Mouse (Mus musculus): ENCODE measurements around the gene Zfp518b. TPM values are rescaled to one million over a fixed set of nuclear protein-coding genes. Genes with fewer than 3 reads are reported as not detected.
A peak's percentile ranks its signal among the peaks of the same experiment; 100 is the strongest.

The Zfp518b gene
- polyA plus RNA-seq, 1 experiment from 2014 or later, result 18.8 TPM

- ATAC-seq (replicated peaks; ENCODE audit: low FRiP score), result no peak
- H3K27me3 ChIP-seq, result no peaks in the 10 kb centered on the region
Measured at GRCm38 (mm10) chr5:38656204-38656603, 28.4 kb downstream of the Zfp518b start.

GRCm38 (mm10) chr5:38655421-38655928 is 29.2 kb downstream of the Zfp518b start:
- WGBS, result 71% methylated on average over 12 of the region's 12 CpGs
- H3K27me3 ChIP-seq, result no peaks in the 10 kb centered on the region

More at GRCm38 (mm10) chr5:38656204-38656603, 28.4 kb downstream of the Zfp518b start:
- no peaks in the 10 kb centered on the region for H3K9me3 ChIP-seq (replicated peaks)
- no peaks in the 10 kb centered on the region for H3K36me3 ChIP-seq
- H3K4me1 ChIP-seq, result no peaks in the 10 kb centered on the region
- H3K4me2 ChIP-seq, result no peak overlapping the region
- WGBS, result 65% methylated on average over 6 of the region's 6 CpGs
- H3K9ac ChIP-seq, result no peak overlapping the region
- no peak overlapping the region for H3K4me3 ChIP-seq (replicated peaks)
- H3K27ac ChIP-seq, result no peak overlapping the region

GRCm38 (mm10) chr5:38654571-38654970 is 30.1 kb downstream of the Zfp518b start:
- Histone ChIP-seq H3K27ac (no peak overlapping the region), H3K9ac (no peak overlapping the region), H3K9me3 (replicated peaks) (no peaks in the 10 kb centered on the region), H3K36me3 (no peaks in the 10 kb centered on the region), H3K27me3 (no peaks in the 10 kb centered on the region), H3K4me3 (replicated peaks) (no peak overlapping the region), H3K4me2 (no peak overlapping the region), H3K4me1 (no peaks in the 10 kb centered on the region)
- WGBS, result 38% methylated on average over 1 of the region's 1 CpGs
- ATAC-seq (replicated peaks; ENCODE audit: low FRiP score), result no peak

More at GRCm38 (mm10) chr5:38655421-38655928, 29.2 kb downstream of the Zfp518b start:
- Histone ChIP-seq H3K9me3 (replicated peaks) (no peaks in the 10 kb centered on the region), H3K27ac (no peak overlapping the region), H3K4me2 (no peak overlapping the region), H3K4me3 (replicated peaks) (no peak overlapping the region), H3K36me3 (no peaks in the 10 kb centered on the region), H3K9ac (no peak overlapping the region), H3K4me1 (no peaks in the 10 kb centered on the region)
- no peak for ATAC-seq (replicated peaks; ENCODE audit: low FRiP score)

GRCm38 (mm10) chr5:38653101-38653500 is 31.5 kb downstream of the Zfp518b start:
- no peaks in the 10 kb centered on the region for H3K4me1 ChIP-seq
- 56% methylated on average over 2 of the region's 2 CpGs for WGBS
- no peaks in the 10 kb centered on the region for H3K27me3 ChIP-seq
- H3K9ac ChIP-seq, result no peak overlapping the region
- ATAC-seq (replicated peaks; ENCODE audit: low FRiP score), result no peak
- H3K9me3 ChIP-seq (replicated peaks), result no peaks in the 10 kb centered on the region
- no peak overlapping the region for H3K4me2 ChIP-seq
- H3K27ac ChIP-seq, result no peak overlapping the region
- no peak overlapping the region for H3K4me3 ChIP-seq (replicated peaks)
- H3K36me3 ChIP-seq, result no peaks in the 10 kb centered on the region

GRCm38 (mm10) chr5:38651455-38651854 is 33.2 kb downstream of the Zfp518b start:
- no peaks in the 10 kb centered on the region for H3K27me3 ChIP-seq
- H3K36me3 ChIP-seq, result no peaks in the 10 kb centered on the region
- 36% methylated on average over 5 of the region's 5 CpGs for WGBS
- H3K27ac ChIP-seq, result no peak overlapping the region
- H3K4me3 ChIP-seq (replicated peaks), result no peak overlapping the region
- no peaks in the 10 kb centered on the region for H3K9me3 ChIP-seq (replicated peaks)
- H3K9ac ChIP-seq, result no peak overlapping the region
- ATAC-seq (replicated peaks; ENCODE audit: low FRiP score), result no peak
- H3K4me2 ChIP-seq, result no peak overlapping the region
- no peaks in the 10 kb centered on the region for H3K4me1 ChIP-seq

- Histone ChIP-seq H3K9ac (no peak overlapping the region), H3K36me3 (no peaks in the 10 kb centered on the region), H3K9me3 (replicated peaks) (no peaks in the 10 kb centered on the region), H3K4me3 (replicated peaks) (no peak overlapping the region), H3K27me3 (no peaks in the 10 kb centered on the region), H3K27ac (no peak overlapping the region), H3K4me1 (no peaks in the 10 kb centered on the region), H3K4me2 (no peak overlapping the region)
- ATAC-seq (replicated peaks; ENCODE audit: low FRiP score), result no peak
Measured at GRCm38 (mm10) chr5:38641526-38641925, 43.1 kb downstream of the Zfp518b start.

- H3K4me3 ChIP-seq (replicated peaks), result no peak overlapping the region
- no peak for ATAC-seq (replicated peaks; ENCODE audit: low FRiP score)
- H3K4me1 ChIP-seq, result no peaks in the 10 kb centered on the region
- no peaks in the 10 kb centered on the region for H3K27me3 ChIP-seq
- no peak overlapping the region for H3K27ac ChIP-seq
- no peak overlapping the region for H3K4me2 ChIP-seq
- no peak overlapping the region for H3K9ac ChIP-seq
- no peaks in the 10 kb centered on the region for H3K9me3 ChIP-seq (replicated peaks)
- H3K36me3 ChIP-seq, result no peaks in the 10 kb centered on the region
- WGBS, result 81% methylated on average over 5 of the region's 5 CpGs
Measured at GRCm38 (mm10) chr5:38636301-38636749, 48.3 kb downstream of the Zfp518b start.

GRCm38 (mm10) chr5:38635696-38636095 is 48.9 kb downstream of the Zfp518b start:
- ATAC-seq (replicated peaks; ENCODE audit: low FRiP score), result no peak
- no peaks in the 10 kb centered on the region for H3K36me3 ChIP-seq
- no peak overlapping the region for H3K9ac ChIP-seq
- no peaks in the 10 kb centered on the region for H3K27me3 ChIP-seq
- no peak overlapping the region for H3K4me2 ChIP-seq
- 90% methylated on average over 1 of the region's 1 CpGs for WGBS
- no peak overlapping the region for H3K4me3 ChIP-seq (replicated peaks)
- no peaks in the 10 kb centered on the region for H3K4me1 ChIP-seq
- no peaks in the 10 kb centered on the region for H3K9me3 ChIP-seq (replicated peaks)
- H3K27ac ChIP-seq, result no peak overlapping the region

- no peaks in the 10 kb centered on the region for H3K36me3 ChIP-seq
- ATAC-seq (replicated peaks; ENCODE audit: low FRiP score), result no peak
- WGBS, result 79% methylated on average over 11 of the region's 11 CpGs
- H3K27me3 ChIP-seq, result no peaks in the 10 kb centered on the region
- H3K4me2 ChIP-seq, result no peak overlapping the region
- no peaks in the 10 kb centered on the region for H3K9me3 ChIP-seq (replicated peaks)
- H3K27ac ChIP-seq, result no peak overlapping the region
- H3K9ac ChIP-seq, result no peak overlapping the region
- no peaks in the 10 kb centered on the region for H3K4me1 ChIP-seq
- no peak overlapping the region for H3K4me3 ChIP-seq (replicated peaks)
Measured at GRCm38 (mm10) chr5:38634321-38635164, 50.1 kb downstream of the Zfp518b start.

GRCm38 (mm10) chr5:38632463-38633449 is 51.9 kb downstream of the Zfp518b start:
- no peak overlapping the region for H3K27ac ChIP-seq
- H3K9ac ChIP-seq, result no peak overlapping the region
- no peaks in the 10 kb centered on the region for H3K27me3 ChIP-seq
- no peak overlapping the region for H3K4me3 ChIP-seq (replicated peaks)
- H3K36me3 ChIP-seq, result no peaks in the 10 kb centered on the region
- no peaks in the 10 kb centered on the region for H3K9me3 ChIP-seq (replicated peaks)
- no peaks in the 10 kb centered on the region for H3K4me1 ChIP-seq
- H3K4me2 ChIP-seq, result no peak overlapping the region
- 0 out of 2 replicates have a peak, but pooled peaks have one; percentile 40 for ATAC-seq (replicated peaks; ENCODE audit: low FRiP score)
- WGBS, result 69% methylated on average over 13 of the region's 13 CpGs

GRCm38 (mm10) chr5:38628023-38628422 is 56.6 kb downstream of the Zfp518b start:
- Histone ChIP-seq H3K27ac (no peak overlapping the region), H3K9me3 (replicated peaks) (no peaks in the 10 kb centered on the region), H3K27me3 (no peaks in the 10 kb centered on the region), H3K4me3 (replicated peaks) (no peak overlapping the region), H3K4me1 (no peaks in the 10 kb centered on the region), H3K4me2 (no peak overlapping the region), H3K9ac (no peak overlapping the region), H3K36me3 (no peaks in the 10 kb centered on the region)
- 40% methylated on average over 2 of the region's 2 CpGs for WGBS
- ATAC-seq (replicated peaks; ENCODE audit: low FRiP score), result no peak

GRCm38 (mm10) chr5:38626883-38627282 is 57.7 kb downstream of the Zfp518b start:
- no peak overlapping the region for H3K9ac ChIP-seq
- no peaks in the 10 kb centered on the region for H3K9me3 ChIP-seq (replicated peaks)
- H3K27me3 ChIP-seq, result no peaks in the 10 kb centered on the region
- H3K4me3 ChIP-seq (replicated peaks), result no peak overlapping the region
- WGBS, result 61% methylated on average over 3 of the region's 3 CpGs
- no peaks in the 10 kb centered on the region for H3K36me3 ChIP-seq
- H3K4me2 ChIP-seq, result no peak overlapping the region
- H3K4me1 ChIP-seq, result no peaks in the 10 kb centered on the region
- no peak for ATAC-seq (replicated peaks; ENCODE audit: low FRiP score)
- H3K27ac ChIP-seq, result no peak overlapping the region

Measured in kidney, embryonic 15.5 days (tissue).